Mouse (Mus musculus) cerebellum, postnatal 14 days (tissue): Measurements from ENCODE around the gene Nrg4.
"Not testable (repeated sequence)": the region's sequence is repeated elsewhere in the genome, so short reads cannot be mapped to it uniquely, and the experiment has no call there.

Source experiments
- DNase-seq, 2 experiments: peaks; one replicate each; pipeline ENCODE4 v3.0.0; 2021; ENCODE audit warnings: mixed read lengths in 2 of 2

Gene Nrg4

DNA sequence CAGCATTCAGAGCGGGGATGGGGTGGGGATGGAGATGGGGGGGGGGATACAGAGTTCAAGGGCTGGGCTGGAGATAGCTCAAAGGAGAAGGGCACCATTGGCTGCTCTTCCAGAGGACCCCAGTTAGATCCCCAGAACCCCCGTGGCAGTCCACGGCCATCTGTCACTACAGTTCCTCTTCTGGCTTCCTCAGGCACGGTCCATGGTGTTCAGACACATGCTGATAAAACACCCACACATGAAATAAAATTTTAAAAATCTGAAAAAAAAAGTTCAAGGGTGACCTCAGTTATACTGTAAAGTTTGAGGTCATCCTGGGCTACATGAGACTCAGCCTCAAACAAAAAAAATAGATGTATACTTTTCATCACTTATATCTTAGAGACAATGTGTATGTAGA lies 78.2 kb downstream of the Nrg4 start:
- no peak for DNase-seq

DNA sequence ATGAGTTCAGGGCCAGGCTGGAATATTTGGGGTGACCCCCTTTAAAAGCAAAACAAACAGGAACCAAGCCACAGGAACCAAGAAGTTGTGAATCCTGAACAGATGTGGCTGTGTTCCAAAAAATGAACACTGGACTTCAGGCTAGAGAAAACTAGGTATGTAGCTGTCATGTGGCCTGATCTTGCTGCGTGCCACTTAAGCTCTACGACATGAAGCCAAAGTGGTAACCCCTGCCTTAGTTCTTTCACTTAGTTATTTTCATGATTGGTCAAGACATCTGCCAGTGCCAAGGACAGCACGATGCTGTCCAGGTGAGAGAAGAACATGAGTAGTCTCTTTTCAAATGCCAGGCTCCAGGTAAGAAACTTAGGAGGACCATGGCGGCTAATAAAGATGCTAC lies 79.7 kb downstream of the Nrg4 start:
- no peak for DNase-seq

DNA sequence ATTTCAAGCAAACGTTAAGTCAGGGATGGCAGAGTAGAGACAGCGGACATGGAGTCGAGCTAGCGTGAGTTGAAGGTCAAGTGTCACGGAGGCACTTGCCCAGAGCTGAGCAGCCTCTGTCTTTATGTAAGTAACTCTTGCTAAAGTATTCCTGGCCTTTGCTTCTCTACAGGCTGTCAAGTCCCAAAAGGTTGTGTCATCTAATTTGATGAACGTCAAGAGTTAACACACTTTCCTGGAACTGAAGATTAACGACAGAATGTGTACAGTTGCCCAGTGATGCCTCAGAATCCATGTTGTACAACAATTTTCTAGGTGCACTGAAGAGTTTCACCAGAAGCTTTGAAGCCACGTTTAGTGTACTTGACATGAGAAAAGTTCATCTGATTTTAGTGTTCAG lies 80.2 kb downstream of the Nrg4 start:
- DNase-seq: no peak

DNA sequence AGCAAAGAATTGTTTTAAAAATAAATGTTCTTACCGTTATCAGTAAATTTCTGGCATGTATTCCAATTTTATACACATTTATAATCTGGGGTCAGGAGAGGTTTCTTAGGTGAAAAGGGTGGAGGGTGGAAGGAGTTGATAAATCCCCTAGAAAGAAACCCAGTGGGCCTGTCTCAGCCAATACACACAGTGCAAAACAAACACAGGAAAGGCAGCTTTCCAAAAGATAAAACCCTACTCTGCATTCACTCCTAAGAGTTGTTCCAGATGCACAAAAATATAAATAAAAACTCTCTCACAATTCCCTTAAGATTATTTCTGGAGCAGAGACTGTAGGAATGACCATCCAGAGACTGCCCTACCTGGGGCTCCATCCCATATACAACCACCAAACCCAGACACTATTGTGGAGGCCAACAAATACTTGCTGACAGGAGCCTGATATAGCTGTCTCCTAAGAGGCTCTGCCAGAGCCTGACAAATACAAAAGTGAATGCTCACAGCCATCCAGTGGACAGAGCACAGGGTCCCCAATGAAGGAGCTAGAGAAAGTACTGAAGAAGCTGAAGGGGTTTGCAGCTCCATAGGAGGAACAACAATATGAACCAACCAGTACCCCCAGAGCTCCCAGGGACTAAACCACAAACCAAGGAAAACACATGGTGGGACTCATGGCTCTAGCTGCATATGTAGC lies 81.4 kb downstream of the Nrg4 start:
- not testable (repeated sequence) for DNase-seq

DNA sequence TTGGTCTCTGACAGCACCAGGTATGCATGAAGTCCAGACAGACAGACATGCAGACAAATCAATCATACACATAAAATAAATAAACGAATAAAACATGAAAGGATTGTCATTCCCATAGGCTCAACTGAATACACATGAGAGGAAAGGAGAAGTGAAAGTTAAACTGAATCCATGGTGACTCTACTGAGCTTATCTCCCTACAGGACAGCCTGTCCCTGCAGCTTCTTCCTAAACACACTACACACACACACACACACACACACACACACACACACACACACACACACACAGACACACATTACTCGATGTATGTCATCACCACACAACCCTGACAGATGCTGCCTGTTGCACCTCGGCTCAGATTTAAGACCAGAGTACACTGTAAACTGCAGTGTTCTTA lies 82.6 kb downstream of the Nrg4 start:
- DNase-seq: no peak

DNA sequence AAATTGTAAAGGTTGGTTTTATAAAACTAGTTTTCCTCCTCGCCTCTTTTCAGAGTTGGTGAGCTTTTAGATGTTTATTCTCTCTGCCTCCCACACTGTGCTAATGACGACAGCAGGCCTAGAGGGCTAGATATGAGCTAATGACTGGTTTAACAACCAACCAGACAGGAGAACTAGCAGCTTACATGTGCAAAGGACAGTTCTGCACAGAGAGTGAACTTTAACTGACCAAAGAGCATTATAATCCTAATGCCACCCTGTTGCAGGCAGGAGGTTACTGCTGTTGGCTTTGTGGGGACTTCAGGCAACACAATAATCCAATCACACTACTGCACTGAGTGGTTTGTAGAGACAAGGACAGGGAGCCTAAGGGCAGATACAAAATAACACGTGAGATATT lies 83.4 kb downstream of the Nrg4 start:
- no peak for DNase-seq

DNA sequence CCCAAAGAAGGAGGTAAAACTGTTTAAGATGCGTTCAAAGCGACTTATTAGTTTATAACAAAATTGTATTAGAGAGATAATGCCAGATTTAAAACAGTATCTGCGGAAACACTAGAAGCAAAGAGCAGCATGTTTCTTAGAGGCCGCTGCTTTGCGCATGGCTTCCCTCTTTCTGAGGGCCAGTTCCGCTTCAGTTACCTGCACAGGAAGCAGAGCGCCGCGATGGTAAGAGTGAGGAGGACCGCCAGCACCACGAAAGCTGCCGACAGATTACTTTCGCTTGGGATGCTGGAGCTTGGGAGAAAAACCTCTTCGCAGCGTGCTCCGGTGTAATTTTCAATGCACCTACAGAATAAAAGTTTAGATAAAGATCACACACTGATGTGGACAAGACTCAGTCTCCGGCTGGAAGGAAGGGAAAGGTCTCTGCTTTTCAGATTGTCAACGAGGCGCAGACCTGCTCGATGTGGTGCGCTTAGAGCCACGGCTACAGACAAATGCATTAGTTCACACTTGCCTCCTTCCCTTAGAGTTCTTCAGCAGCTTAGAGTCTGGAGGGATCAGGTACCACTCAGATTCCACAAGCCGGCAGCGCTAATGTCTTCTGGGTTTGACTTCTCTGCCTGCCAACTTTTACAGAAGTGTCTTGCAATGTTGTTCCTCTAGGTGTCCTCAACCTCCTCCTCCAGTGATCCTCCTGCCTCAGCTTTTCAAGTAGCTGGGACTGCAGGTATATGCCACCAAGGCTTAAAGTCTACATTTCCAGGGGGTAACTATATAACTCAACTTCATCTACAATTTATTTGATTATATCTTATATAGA lies 84.6 kb downstream of the Nrg4 start:
- DNase-seq: peak; percentile 14 to 26

DNA sequence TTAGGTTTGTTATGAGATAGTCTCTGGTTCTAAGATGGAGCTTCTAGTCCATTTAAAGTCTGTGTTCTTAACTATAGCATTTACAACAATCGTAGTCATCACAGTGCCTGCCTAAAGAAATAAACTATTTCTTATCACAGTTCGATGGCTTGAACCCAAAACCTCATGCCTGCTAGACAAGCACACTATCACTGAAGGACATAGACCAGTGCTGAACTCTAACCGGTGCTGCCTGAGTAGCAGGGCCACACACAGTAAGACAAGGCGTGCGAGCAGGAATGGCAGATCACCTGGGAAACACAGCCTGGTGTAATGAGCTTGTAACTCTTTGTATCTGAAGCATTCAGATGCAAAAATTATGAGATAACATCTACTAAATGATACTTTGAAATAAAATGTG lies 85.8 kb downstream of the Nrg4 start:
- DNase-seq: no peak

DNA sequence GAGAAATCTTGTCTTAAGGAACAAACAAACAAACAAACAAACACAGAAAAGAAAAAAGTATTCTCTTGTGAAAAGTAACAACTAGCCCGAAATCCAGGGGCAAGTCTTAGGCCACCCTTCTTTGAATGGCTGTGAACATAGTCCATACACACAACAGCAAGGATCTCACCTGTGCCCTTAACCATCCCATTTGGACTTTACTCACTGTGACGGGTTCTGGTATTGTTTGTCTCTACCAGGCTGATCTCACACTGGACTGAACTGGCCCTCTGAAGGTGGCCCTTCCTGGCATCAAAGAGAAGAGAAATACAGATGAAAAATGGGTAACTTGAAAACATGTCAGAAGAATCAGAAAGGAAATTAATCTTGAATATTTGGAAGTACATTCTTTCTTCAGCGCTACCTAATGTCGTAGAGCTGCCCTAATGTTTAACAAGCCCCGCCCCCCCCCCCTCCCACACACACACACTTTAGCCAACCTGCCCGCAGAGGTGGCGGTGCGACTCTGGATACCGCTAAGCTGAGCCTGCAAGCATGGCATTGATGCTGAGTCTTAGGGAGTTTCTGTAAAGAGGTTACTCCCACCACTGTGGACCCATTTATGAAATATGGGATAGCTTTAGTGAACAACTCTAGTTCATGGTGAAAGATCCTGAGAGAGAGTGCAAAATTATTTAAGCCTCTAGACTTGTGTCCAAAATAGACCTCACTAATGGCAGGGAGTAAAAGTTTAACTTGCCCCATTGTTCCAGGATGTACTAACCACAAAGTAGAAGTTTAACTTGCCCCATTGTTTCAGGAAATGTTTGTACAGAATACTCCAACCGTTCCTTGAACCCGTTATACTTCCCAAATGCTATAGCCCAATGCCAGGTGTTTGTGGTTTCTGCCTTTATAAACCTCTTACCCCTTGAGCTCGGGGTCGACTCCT lies 90.1 kb downstream of the Nrg4 start:
- DNase-seq: no peak

DNA sequence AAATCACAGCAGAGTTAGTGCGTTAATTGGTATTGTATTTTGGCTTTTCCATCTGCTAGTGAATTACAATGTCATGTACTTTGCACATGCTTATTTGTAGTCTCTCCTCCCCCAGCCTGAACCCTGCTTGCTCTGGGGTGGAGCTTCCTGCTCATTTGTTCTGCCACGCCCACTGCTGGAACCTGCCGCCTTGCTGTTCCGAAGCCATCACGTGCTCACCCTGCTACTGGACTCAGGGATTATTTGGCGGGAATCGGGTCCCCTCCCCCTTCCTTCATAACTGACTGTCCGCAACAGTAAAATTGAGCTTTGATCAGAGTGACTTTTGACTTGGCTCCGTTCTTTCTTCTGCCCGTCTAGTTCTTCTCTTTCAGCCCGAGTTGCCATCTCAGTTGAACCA lies 93.6 kb downstream of the Nrg4 start:
- not testable (repeated sequence) for DNase-seq

DNA sequence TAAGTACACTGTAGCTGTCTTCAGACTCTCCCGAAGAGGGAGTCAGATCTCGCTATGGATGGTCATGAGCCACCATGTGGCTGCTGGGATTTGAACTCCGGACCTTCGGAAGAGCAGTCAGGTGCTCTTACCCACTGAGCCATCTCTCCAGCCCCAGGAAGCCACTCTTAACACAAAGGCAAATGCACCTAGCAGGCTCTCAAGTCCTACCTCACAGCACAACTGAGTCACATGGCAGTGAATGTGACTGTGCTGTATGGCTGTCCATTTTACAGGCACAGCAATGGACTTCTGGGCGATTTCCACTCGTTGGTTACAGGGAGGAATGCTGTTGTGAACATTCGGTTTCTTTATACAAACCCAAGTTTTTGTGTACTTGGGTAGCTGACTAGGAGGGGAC lies 94.1 kb downstream of the Nrg4 start:
- no peak for DNase-seq

DNA sequence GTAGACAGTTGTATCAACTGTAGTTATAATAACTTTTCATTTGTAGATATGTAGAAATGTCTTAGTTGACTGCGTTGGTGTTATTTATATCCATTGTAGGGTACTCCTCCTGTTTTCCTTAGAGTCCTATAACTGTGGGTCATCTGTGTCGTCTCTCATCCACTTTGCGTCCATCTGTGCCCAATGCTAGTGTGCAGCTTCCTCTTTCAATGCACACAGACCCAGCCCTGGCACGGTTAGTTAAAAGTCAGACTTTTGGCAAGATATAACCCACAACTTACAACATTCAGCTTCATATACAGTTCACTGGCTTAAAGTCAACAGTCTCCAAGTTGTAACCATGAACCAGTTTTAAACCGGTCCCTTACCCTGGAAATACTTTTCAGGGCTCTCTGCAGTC lies 94.5 kb downstream of the Nrg4 start:
- DNase-seq: no peak

DNA sequence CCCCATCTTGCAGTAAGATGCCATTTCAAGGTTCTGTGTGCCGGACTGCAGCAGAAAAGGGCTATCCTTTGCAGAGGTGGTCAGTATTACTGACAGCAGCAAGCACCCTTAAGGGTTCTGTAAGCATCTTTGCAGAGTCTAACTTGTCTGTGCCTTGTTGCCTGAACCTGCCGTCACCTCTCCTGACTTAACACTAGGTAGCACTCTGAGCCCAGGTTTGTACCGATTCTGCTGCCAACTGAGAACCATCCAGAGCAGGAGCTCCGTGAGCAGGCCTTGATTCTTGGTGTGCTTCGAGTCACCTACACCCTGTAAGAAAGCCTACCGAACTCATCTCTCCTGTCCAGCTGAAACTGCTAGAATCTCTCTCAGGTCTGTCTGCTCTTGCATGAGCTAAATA lies 95.1 kb downstream of the Nrg4 start:
- DNase-seq: peak; percentile 58 to 59

DNA sequence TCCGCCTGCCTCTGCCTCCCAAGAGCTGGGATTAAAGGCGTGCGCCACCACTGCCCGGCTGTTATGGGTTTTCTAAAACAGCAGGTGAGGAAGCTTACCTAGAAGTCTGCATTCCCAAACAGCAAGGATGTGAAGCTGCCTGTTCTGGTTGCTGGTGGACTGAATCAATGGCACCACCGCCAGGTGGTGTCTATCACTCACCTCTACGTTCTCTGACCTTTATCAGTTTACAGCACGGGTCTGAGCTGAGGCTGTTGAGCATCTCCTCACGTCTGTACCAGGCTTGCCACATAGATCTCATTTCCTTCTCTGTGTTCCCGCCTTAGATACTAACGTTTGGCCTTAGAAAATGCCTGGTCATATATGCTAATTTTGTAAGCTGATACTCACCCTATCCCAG lies 97.6 kb downstream of the Nrg4 start:
- DNase-seq: no peak

DNA sequence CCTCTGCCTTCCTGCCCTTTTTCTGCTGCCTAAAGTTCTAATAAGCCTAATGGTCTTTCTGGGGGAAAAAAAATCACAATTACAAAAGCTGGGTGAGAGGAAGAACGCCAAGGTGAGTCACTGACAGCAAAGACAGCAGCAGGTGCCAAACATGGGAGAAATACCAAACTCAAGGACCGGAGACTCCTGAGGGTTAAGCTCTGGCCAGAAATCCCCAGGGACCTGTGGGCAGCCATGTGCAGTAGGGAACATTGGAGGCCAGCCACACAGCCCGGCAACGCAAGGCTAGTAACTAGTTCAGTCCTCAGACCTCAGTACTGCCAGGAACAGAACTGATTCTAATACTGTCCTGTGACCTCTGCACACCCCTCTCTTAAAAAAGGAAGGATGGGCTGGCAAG lies 98.5 kb downstream of the Nrg4 start:
- no peak for DNase-seq

DNA sequence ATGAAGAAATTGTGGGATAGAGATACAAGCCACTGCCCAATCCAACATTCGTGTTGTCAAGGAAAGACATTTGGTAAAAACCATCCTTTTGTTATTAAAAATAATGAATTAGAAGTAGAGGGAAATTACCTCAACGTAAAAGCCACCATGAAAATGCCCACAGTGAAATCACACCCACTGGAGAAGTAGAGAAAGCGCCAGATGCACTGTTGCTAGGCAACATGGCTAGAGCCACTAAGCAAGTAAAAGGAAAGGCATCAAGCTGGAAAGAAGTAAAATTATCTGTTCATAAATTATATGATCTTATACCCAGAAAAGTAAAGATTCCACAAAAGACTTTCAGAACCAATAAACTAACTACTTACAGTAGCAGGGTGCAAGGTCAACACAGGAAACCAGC lies 100.4 kb downstream of the Nrg4 start:
- DNase-seq: no peak

DNA sequence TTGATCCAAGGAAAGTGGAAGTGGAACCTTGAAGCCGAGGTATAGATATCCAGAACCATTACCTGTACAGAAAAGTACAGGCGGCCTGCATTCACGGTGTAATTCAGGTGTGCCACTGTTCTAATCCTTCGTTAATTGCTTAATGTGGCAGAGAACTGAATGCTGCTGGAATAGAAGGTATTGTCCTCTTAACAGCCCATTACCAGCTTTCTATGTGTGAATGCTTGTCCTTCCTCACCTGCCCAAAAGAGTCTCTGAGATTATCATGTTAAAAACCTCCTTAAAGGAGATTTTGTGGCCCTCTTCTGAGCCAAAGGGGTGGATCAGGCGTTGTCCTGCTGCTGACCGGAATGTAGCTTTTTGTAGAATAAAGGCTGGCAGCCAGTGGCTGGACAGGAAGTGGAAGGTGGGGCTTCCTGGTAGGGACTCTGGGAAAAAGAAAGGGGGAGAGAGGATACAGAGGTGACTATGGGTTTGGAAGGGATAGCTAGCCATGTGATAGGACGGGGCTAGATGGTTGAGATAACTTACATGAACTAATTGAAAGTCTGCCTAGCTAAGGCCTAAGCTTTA lies 101.4 kb downstream of the Nrg4 start:
- no peak for DNase-seq

DNA sequence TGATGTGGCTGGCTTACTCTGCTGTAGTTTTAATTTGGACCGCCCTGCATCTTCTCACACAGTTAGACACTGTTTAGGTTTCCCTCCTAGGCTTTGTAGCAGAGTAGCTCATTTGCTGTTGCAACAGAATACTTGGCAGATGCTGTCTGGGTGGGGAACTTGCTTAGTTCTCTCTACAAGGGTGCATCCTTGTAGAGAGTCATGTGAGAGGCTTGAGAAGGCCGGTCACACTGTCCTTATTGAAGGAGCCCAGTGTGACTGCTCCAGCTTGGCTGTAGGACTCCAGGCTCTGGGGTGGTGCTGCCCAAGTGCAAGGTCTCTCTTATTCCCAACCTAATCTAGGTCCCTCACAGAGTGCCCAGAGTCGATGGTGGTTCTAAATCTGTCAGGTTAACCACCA lies 109.3 kb downstream of the Nrg4 start:
- DNase-seq: no peak

DNA sequence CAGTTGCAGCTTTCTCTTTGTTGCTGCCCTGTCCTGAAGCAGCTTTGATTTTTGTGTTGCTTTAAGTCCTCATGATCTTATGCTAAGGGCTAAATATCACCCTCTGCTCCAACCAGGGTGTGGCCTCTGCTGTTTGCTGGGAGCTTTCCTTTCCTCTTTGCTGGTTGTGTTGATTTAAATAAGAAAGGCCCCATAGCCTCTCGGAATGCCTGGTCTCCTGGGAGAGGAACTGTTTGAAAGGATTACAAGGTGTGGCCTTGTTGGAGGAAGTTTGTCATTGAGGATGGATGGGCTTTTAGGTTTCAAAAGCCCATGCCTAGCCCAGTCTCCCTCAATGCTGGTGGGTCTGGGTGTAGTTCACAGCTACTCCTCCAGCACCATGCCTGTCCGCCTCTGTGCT lies 110.6 kb downstream of the Nrg4 start:
- DNase-seq: no peak

DNA sequence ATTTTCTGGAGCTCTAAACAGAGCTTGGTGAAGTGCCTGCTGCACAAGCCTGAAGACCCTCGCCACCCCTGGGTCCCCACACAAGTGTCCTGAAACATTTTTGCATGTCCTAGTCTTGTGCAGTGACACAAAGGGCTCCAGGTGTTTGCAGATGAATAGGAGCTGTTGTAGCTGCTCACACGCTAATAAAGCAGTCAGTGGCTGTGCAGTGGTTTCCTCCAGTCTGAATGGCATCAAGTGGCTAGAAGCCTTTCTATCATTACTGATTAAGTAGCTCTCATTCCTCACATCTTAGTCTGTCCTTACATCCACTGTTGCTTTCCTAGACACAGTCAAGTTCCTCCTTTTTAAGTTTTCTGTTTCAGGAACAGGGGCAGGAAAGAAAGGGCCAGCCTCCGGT lies 111.0 kb downstream of the Nrg4 start:
- no peak for DNase-seq

DNA sequence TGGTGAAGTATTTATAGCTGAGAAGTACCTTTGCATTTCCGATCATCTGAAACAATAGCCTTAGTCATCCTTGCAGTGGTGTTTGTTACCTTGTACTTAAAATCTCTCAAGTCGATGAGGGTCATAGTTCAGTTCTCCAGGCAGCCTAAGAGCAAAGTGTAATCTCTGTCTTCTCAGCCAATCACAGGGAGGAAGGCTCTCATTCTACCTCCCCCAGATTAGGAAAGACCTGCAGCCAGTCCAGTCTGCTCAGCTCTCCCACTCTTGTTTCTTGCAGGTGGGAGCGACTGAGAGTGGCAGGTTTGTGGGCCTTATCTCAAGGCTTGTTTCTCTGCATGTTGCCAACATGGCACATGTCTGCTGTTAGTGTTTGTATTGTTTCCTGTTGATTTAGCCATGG lies 111.6 kb downstream of the Nrg4 start:
- DNase-seq: no peak

DNA sequence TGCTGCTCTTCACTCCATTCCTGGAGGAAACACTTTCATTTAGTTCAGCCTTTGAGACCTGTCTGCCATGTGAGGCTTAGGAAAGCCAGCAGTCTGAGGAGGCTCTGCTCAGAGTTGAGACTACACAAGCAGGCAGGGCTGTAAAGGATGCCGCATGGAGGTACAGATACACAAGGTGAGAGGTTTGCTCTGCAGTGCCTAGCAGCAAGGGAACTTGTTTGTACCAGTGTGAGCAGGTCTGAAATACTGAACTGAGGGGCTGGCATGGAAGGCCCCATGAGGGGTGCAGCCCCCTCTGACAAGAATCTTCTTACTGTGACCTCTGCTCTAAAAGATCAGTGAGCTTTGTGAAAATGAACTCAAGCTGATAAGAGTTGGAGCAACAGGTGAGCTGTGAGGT lies 113.2 kb downstream of the Nrg4 start:
- DNase-seq: no peak

DNA sequence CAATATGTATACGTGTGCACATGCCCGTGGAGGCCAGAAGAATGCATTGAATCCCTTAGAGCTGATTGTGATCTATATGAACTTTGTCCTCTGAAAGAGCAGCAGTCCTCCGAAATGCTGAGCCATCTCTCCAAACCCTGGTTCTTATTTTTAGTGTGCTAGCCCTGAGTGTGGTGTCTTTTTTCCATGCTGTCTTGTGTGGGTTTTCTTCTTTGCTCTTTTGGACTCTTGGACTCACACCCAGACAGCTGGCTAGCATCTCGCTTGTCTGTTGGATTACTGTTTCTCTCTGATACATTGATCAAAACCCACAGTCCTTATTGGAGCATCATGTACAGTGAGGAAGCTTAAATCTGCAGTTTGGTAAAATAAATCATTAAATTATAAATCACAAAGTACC lies 115.0 kb downstream of the Nrg4 start:
- DNase-seq: no peak
